In the genomic region with DNA sequence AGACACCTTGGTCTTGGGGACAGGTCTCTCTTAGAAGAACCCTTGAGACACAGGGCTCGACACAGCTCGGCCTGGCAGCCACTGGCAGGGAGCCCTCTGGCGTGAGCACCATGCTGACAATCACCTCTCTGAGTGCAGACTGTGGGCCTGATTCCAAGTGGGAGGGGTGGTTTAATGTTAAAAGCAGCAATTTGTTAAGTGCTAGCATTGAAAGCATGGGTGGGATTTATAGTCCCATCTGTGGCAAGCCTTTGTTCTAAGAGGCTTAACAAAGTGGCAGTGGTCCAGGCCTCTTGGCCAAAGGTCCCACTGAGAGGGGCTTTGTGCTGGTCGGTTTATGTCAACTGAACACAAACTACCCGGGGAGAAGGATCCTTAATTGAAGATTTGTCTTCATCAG, we compare ENCODE assay signal across 10 mouse cellular contexts. TPM values are rescaled to one million over a fixed set of nuclear protein-coding genes. Genes with fewer than 3 reads are reported as not detected.
DNase-seq lines count a peak whose midpoint lies in the region; ATAC-seq lines count a peak whose summit lies in the region.
"Had no signal": no experiment of that assay in that cellular context is flagged by ENCODE, and none has a peak within 500 bp of the region (broad histone marks: within the 10 kb centered on the region; RNA-seq: fewer than 3 reads in every experiment).

No protein-coding gene starts in this region.

- H3K36me3 ChIP-seq in kidney, embryonic 14.5 days (ENCODE audit: control insufficient read depth, insufficient read depth, low read length), result no peaks in the 10 kb centered on the region
- no peaks in the 10 kb centered on the region for H3K36me3 ChIP-seq in hindbrain, embryonic 16.5 days (ENCODE audit: control insufficient read depth, insufficient read depth, low read length)

- no peaks in the 10 kb centered on the region; the same call in 1 of the 2 replicates for H3K27me3 ChIP-seq in kidney, embryonic 14.5 days (ENCODE audit: control insufficient read depth, insufficient read depth, low read length)
- H3K27me3 ChIP-seq in hindbrain, embryonic 16.5 days (replicated peaks; ENCODE audit: control insufficient read depth, insufficient read depth, low read length), result peaks cover 2% of the 10 kb centered on the region; the same call in 1 of the 2 replicates

- DNase-seq in kidney, adult 18-20 months, result peak; percentile 41
- DNase-seq in retina, adult 2 months (ENCODE audit: low read depth, low spot score), result peak; percentile 15
- DNase-seq in retina, embryonic 14.5 days (ENCODE audit: low spot score), result no peak
- peak; percentile 63 for DNase-seq in retina, postnatal 7 days (ENCODE audit: low read depth, low spot score)
- DNase-seq in spleen, adult 12 weeks (ENCODE audit: low spot score), result no peak
- DNase-seq: thymus, adult 18-20 months had no signal

- H3K9me3 ChIP-seq in kidney, embryonic 14.5 days (ENCODE audit: control insufficient read depth, low read length), result peaks cover 3% of the 10 kb centered on the region; the same call in 1 of the 2 replicates
- H3K9me3 ChIP-seq in hindbrain, embryonic 16.5 days (ENCODE audit: control insufficient read depth, low read length), result no peaks in the 10 kb centered on the region

- H3K4me3 ChIP-seq in kidney, embryonic 14.5 days (ENCODE audit: low read length), result no peak overlapping the region
- no peak overlapping the region for H3K4me3 ChIP-seq in hindbrain, embryonic 16.5 days (ENCODE audit: low read length)

- no peak overlapping the region for H3K4me2 ChIP-seq in kidney, embryonic 14.5 days (replicated peaks; ENCODE audit: low read depth, low read length)
- H3K4me2 ChIP-seq in hindbrain, embryonic 16.5 days (ENCODE audit: low read length), result no peak overlapping the region
- H3K4me2 ChIP-seq: liver, embryonic 11.5 days had no signal

- H3K27ac ChIP-seq in kidney, embryonic 14.5 days (ENCODE audit: low read depth, low read length), result no peak overlapping the region
- no peak overlapping the region for H3K27ac ChIP-seq in hindbrain, embryonic 16.5 days (ENCODE audit: low read depth, low read length)

- WGBS in kidney, embryonic 14.5 days, result 53% methylated on average over 5 of the region's 5 CpGs
- 28% methylated on average over 5 of the region's 5 CpGs for WGBS in hindbrain, embryonic 16.5 days

- no peaks in the 10 kb centered on the region for H3K4me1 ChIP-seq in kidney, embryonic 14.5 days (ENCODE audit: control insufficient read depth, insufficient read depth, low read length)
- no peaks in the 10 kb centered on the region for H3K4me1 ChIP-seq in hindbrain, embryonic 16.5 days (ENCODE audit: control insufficient read depth, insufficient read depth, low read depth, low read length)

- ATAC-seq in kidney, embryonic 14.5 days (ENCODE audit: low FRiP score, low TSS enrichment), result no peak
- peak; percentile 91 for ATAC-seq in hindbrain, embryonic 16.5 days
- ATAC-seq: Patski had no signal

- no peak overlapping the region for H3K9ac ChIP-seq in kidney, embryonic 14.5 days (ENCODE audit: low read depth, low read length)
- H3K9ac ChIP-seq in hindbrain, embryonic 16.5 days (ENCODE audit: low read depth, low read length), result no peak overlapping the region

RNA-seq across cellular contexts. Expression of a gene that starts 35.4 kb away (rescaled TPM):
- polyA plus RNA-seq in kidney, embryonic 14.5 days (2014; fragmentation: Nextera tagmentation; extraction: Ambion mirVana), result 139 and 234 TPM in 2 replicates
- 136 and 145 TPM in 2 replicates for polyA plus RNA-seq in hindbrain, embryonic 16.5 days (2015; fragmentation: Nextera tagmentation; extraction: Ambion mirVana)

Comparison
In these comparisons a context has a peak if more than half of its experiments do, and no peak if none do; other contexts are left out.
1. DNase-seq: peak in kidney, adult 18-20 months (single experiment), retina, adult 2 months (single experiment) and retina, postnatal 7 days (single experiment); none in retina, embryonic 14.5 days (single experiment) and spleen, adult 12 weeks (single experiment).